Mouse (Mus musculus) liver, postnatal 0 days (tissue): ENCODE results near the gene Galnt10. TPM values are rescaled to one million over a fixed set of nuclear protein-coding genes. Genes with fewer than 3 reads are reported as not detected.

ENCODE experiments used
- ATAC-seq: fragments of 200-750 bp; cut with Nextera tagmentation; 2 replicates; pipeline ENCODE4 v1.8.0; 2017; ENCODE audit warnings: mild to moderate bottlenecking, moderate library complexity
- DNase-seq: peaks from one replicate; pipeline ENCODE4 v3.0.0-alpha.2; 2016
- H3K27ac ChIP-seq: fragments of 300-500 bp; sonication (generic); 2 replicates; pipeline ENCODE4 v1.5.1; 2014; ENCODE audit warnings: antibody characterized with exemption, moderate library complexity, mild to moderate bottlenecking, low read depth
- H3K27me3 ChIP-seq: fragments of 300-500 bp; sonication (generic); 2 replicates; pipeline ENCODE4 v1.6.1; 2014; ENCODE audit warnings: low read length, control low read depth, mixed read lengths; ENCODE audit not compliant: insufficient read depth
- H3K36me3 ChIP-seq: fragments of 300-500 bp; sonication (generic); replicated peaks from 2 replicates; pipeline ENCODE4 v1.6.1; 2014; ENCODE audit warnings: mild to moderate bottlenecking, control low read depth, low read length, moderate library complexity, mixed read lengths; ENCODE audit not compliant: insufficient read depth
- H3K4me1 ChIP-seq: fragments of 300-500 bp; sonication (generic); 2 replicates; pipeline ENCODE4 v1.6.1; 2014; ENCODE audit warnings: antibody characterized with exemption, mild to moderate bottlenecking, control low read depth; ENCODE audit not compliant: insufficient read depth
- H3K4me2 ChIP-seq: fragments of 300-500 bp; sonication (generic); 2 replicates; pipeline ENCODE4 v1.6.1; 2014; ENCODE audit warnings: low read depth, mild to moderate bottlenecking, low read length, moderate library complexity, mixed read lengths
- H3K4me3 ChIP-seq: fragments of 300-500 bp; sonication (generic); 2 replicates; pipeline ENCODE4 v1.5.1; 2014; ENCODE audit warnings: low read depth, low read length
- H3K9ac ChIP-seq: fragments of 300-500 bp; sonication (generic); replicated peaks from 2 replicates; pipeline ENCODE4 v1.6.1; 2014; ENCODE audit warnings: mild to moderate bottlenecking, moderate library complexity
- H3K9me3 ChIP-seq: fragments of 300-500 bp; sonication (generic); 2 replicates; pipeline ENCODE4 v1.6.1; 2016; ENCODE audit warnings: mild to moderate bottlenecking, control low read depth, low read length, mixed read lengths
- CTCF ChIP-seq: sonication (generic); IDR thresholded peaks from 2 replicates; pipeline ENCODE4 v1.5.1; 2016; ENCODE audit warnings: antibody characterized with exemption, low read depth
- EP300 ChIP-seq: IDR thresholded peaks from 2 replicates; pipeline ENCODE4 v1.6.1; 2016; ENCODE audit warnings: antibody characterized with exemption, low read depth, mild to moderate bottlenecking
- WGBS: fragments of 180-500 bp; shearing (Covaris S2); extraction: QIAGEN DNeasy Blood & Tissue Kit; methylation state at CpG from one replicate; pipeline ENCODE4 v1.1.7; 2014; ENCODE audit not compliant: insufficient replicate concordance; 5-methylcytosine and 5-hydroxymethylcytosine counted together
- polyA plus RNA-seq: library from polyadenylated mRNA; unstranded; fragments of >200 nt; fragmentation: Nextera tagmentation; extraction: Ambion mirVana; gene quantifications from 2 replicates; pipeline ENCODE4 v1.2.1, GENCODE M21; 2015

The Galnt10 gene
- 6.5 and 8.2 TPM in 2 replicates for polyA plus RNA-seq

DNA sequence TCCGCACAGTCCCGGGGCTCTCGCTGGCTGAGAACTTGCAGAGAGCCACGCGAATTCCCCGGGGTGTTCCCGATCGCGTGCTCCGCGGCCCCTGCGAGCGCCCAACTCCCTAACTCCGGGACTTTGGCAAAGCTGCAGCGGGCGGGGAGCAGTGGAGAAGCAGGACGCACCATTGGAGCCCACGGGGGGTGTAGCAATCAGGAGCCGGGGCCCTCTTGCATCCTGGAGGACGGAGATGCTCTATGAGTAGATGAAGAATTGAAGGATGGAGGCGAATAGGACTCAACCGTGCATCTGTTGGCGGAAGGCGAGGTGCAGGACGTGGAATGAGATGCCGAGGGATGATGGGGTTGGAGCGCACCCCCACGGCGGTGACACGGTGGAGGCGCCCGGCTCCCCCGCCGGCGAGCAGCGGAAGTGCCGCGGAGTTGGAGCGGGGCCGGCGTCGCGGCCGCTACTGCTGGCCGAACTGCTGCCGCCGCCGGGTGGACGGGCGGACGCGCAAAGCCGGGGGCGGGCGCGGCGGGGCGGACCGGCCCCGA is at the start of gene Galnt10:
Galnt10 (plus strand) TSS at position 425 of the 542 bp plus-strand sequence.
- Histone ChIP-seq H3K27ac (peak within 1 kb of the TSS; percentile 64), H3K4me3 (peak within 1 kb of the TSS; percentile 70), H3K27me3 (no peaks in the 10 kb centered on the region), H3K9ac (peak within 1 kb of the TSS; percentile 76), H3K36me3 (peaks cover 4% of the 10 kb centered on the region; the same call in 1 of the 2 replicates), H3K4me1 (peaks cover 10% of the 10 kb centered on the region), H3K9me3 (no peaks in the 10 kb centered on the region), H3K4me2 (peak within 1 kb of the TSS; percentile 100)
- no peak for TF ChIP-seq EP300
- peak; percentile 62 for TF ChIP-seq CTCF
- WGBS = under 1% methylated on average over 54 of the region's 60 CpGs
- DNase-seq (peak; percentile 90), ATAC-seq (peak; percentile 93)

DNA sequence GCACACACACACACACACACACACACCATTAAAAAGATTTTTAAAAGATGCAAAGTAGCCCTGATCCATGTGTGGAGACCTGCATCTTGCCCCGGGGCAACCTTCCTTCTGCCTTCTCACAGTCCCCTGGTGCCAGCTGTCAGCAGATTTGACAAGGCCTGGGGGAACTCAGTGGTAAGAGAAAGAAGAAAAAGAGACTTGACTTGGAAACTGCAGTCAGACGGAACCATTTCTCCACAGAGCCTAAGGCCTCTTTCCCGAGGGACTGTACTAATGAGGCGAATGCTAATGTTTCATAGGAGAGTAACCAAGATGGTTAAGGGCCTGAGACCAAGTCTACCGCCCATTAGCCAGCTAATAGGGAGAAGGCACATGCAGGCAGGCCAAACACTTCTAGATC is 49.3 kb upstream of the Galnt10 start:
- TF ChIP-seq CTCF = no peak
- TF ChIP-seq EP300 = no peak
- 80% methylated on average over 5 of the region's 5 CpGs for WGBS

GRCm38 (mm10) chr11:57598161-57598560 is 47.1 kb upstream of the Galnt10 start:
- Histone ChIP-seq H3K9ac (no peak overlapping the region), H3K27ac (no peak overlapping the region), H3K4me1 (no peaks in the 10 kb centered on the region), H3K4me3 (no peak overlapping the region), H3K9me3 (no peaks in the 10 kb centered on the region), H3K4me2 (no peak overlapping the region), H3K27me3 (0 out of 2 replicates have a peak, but pooled peaks cover 2% of the 10 kb centered on the region), H3K36me3 (no peaks in the 10 kb centered on the region)
- TF ChIP-seq CTCF (no peak), EP300 (no peak)
- WGBS = 75% methylated on average over 5 of the region's 5 CpGs
- DNase-seq (no peak), ATAC-seq (no peak)

More for the DNA sequence above, 49.3 kb upstream of the Galnt10 start:
- DNase-seq = no peak
- Histone ChIP-seq H3K36me3 (no peaks in the 10 kb centered on the region), H3K27ac (no peak overlapping the region), H3K9ac (no peak overlapping the region), H3K4me1 (no peaks in the 10 kb centered on the region), H3K27me3 (0 out of 2 replicates have a peak, but pooled peaks cover 2% of the 10 kb centered on the region), H3K4me3 (no peak overlapping the region), H3K4me2 (no peak overlapping the region), H3K9me3 (no peaks in the 10 kb centered on the region)
- no peak for ATAC-seq

GRCm38 (mm10) chr11:57599304-57599703 is 45.9 kb upstream of the Galnt10 start:
- Histone ChIP-seq H3K27ac (no peak overlapping the region), H3K4me2 (no peak overlapping the region), H3K36me3 (no peaks in the 10 kb centered on the region), H3K27me3 (0 out of 2 replicates have a peak, but pooled peaks cover 2% of the 10 kb centered on the region), H3K9ac (no peak overlapping the region), H3K9me3 (no peaks in the 10 kb centered on the region), H3K4me3 (no peak overlapping the region), H3K4me1 (no peaks in the 10 kb centered on the region)
- no peak for TF ChIP-seq EP300
- TF ChIP-seq CTCF = no peak
- no peak for DNase-seq
- ATAC-seq = no peak
- 76% methylated on average over 6 of the region's 6 CpGs for WGBS

DNA sequence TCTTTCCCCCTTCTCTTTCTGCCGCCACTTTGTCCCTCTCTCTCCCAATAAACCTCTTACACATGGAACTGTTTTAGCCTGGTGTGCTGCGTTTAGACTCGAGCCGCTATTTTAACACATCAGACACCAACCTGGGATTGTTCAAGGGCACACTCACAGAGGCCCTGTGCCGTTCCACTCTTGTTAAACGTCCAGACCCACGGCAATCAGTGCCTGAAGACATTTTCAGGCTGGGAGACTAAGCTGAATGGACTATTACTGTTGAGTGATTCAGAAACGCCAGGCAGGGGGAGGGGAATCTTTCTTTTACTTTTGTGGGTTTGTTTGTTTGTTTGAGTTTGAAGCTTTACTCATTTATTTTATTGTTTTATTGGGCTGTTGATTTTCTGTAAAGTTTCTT is 45.1 kb upstream of the Galnt10 start:
- no peak for ATAC-seq
- Histone ChIP-seq H3K36me3 (no peaks in the 10 kb centered on the region), H3K27me3 (0 out of 2 replicates have a peak, but pooled peaks cover 2% of the 10 kb centered on the region), H3K4me2 (no peak overlapping the region), H3K4me1 (no peaks in the 10 kb centered on the region), H3K9me3 (no peaks in the 10 kb centered on the region), H3K27ac (no peak overlapping the region), H3K9ac (no peak overlapping the region), H3K4me3 (no peak overlapping the region)
- TF ChIP-seq EP300 (no peak), CTCF (no peak)
- WGBS = 52% methylated on average over 8 of the region's 8 CpGs
- DNase-seq = no peak

- Histone ChIP-seq H3K4me1 (no peaks in the 10 kb centered on the region), H3K9ac (no peak overlapping the region), H3K36me3 (no peaks in the 10 kb centered on the region), H3K4me3 (no peak overlapping the region), H3K4me2 (no peak overlapping the region), H3K27ac (no peak overlapping the region), H3K9me3 (no peaks in the 10 kb centered on the region), H3K27me3 (no peaks in the 10 kb centered on the region)
- no peak for DNase-seq
- TF ChIP-seq CTCF (no peak), EP300 (no peak)
- 48% methylated on average over 4 of the region's 4 CpGs for WGBS
- ATAC-seq = no peak
These were observed 44.6 kb upstream of the Galnt10 start for GRCm38 (mm10) chr11:57600621-57601121.
